Mouse (Mus musculus) hindbrain, postnatal 0 days (tissue): Measurements from ENCODE around the gene Plekhh3. TPM values are rescaled to one million over a fixed set of nuclear protein-coding genes. Genes with fewer than 3 reads are reported as not detected.
A peak's percentile ranks its signal among the peaks of the same experiment; 100 is the strongest.

Experiments
- ATAC-seq: fragments of 200-750 bp; cut with Nextera tagmentation; 2 replicates; pipeline ENCODE4 v1.8.0; 2017; ENCODE audit warnings: mild to moderate bottlenecking, moderate TSS enrichment, moderate library complexity
- DNase-seq: peaks from one replicate; pipeline ENCODE4 v3.0.0-alpha.2; 2015; ENCODE audit warnings: low spot score
- H3K27ac ChIP-seq: fragments of 300-500 bp; sonication (generic); 2 replicates; pipeline ENCODE4 v1.5.1; 2014; ENCODE audit warnings: mild to moderate bottlenecking
- H3K27me3 ChIP-seq: fragments of 300-500 bp; sonication (generic); 2 replicates; pipeline ENCODE4 v1.6.1; 2014; ENCODE audit warnings: low read length, mixed read lengths; ENCODE audit not compliant: insufficient read depth
- H3K36me3 ChIP-seq: fragments of 300-500 bp; sonication (generic); 2 replicates; pipeline ENCODE4 v1.6.1; 2014; ENCODE audit warnings: low read length, mixed read lengths; ENCODE audit not compliant: insufficient read depth
- H3K4me1 ChIP-seq: fragments of 300-500 bp; sonication (generic); 2 replicates; pipeline ENCODE4 v1.6.1; 2014; ENCODE audit warnings: antibody characterized with exemption, low read length, mixed read lengths; ENCODE audit not compliant: insufficient read depth
- H3K4me2 ChIP-seq: fragments of 300-500 bp; sonication (generic); 2 replicates; pipeline ENCODE4 v1.6.1; 2014; ENCODE audit warnings: low read depth, mild to moderate bottlenecking, low read length, moderate library complexity, mixed read lengths
- H3K4me3 ChIP-seq: fragments of 300-500 bp; sonication (generic); 2 replicates; pipeline ENCODE4 v1.5.1; 2014; ENCODE audit warnings: low read length
- H3K9ac ChIP-seq: fragments of 300-500 bp; sonication (generic); replicated peaks from 2 replicates; pipeline ENCODE4 v1.6.1; 2014; ENCODE audit warnings: mild to moderate bottlenecking, low read length, moderate library complexity, mixed read lengths
- H3K9me3 ChIP-seq: fragments of 300-500 bp; sonication (generic); 2 replicates; pipeline ENCODE4 v1.6.1; 2016; ENCODE audit warnings: low read length, mixed read lengths
- CTCF ChIP-seq: IDR thresholded peaks from 2 replicates; pipeline ENCODE4 v1.5.1; 2016; ENCODE audit warnings: antibody characterized with exemption, control low read depth, low read depth
- WGBS: fragments of 180-500 bp; shearing (Covaris S2); extraction: QIAGEN DNeasy Blood & Tissue Kit; methylation state at CpG from one replicate; pipeline ENCODE4 v1.1.7; 2014; 5-methylcytosine and 5-hydroxymethylcytosine counted together
- polyA plus RNA-seq: library from polyadenylated mRNA; unstranded; fragments of >200 nt; fragmentation: Nextera tagmentation; extraction: Ambion mirVana; gene quantifications from 2 replicates; pipeline ENCODE4 v1.2.1, GENCODE M21; 2015
- total RNA-seq: library from RNA; depleted of rRNA; stranded (reverse); fragments of >200 nt; gene quantifications from 2 replicates; pipeline ENCODE4 v1.2.3, GENCODE M21; 2014

Plekhh3 gene
- total and polyA plus RNA-seq, 2 experiments from 2014 or later = 8.8 to 32.3 TPM

DNA sequence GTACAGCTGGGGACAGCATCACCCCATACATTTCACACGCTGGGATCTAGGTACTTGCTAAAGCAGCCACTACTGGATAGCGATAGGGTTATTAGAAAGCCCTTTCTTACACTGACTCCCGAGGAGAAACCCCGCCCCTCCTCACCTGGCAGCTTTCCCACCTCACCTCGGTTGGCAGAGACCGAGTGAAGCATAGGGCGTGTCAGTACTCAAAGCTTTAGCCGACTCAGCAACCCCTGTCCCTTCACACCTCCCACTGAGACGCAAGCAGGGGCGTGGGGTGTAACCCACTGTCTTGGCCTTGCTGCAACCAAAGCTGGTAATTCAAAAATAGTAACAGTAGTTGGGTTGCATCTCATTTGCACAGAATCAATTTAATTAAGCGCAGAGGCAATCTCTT, 2.0 kb upstream of the Plekhh3 start:
- ATAC-seq (no peak), DNase-seq (no peak)
- TF ChIP-seq CTCF = no peak
- peak overlapping the region; percentile 75; the same call in 1 of the 2 replicates for H3K27ac ChIP-seq
- peaks cover 34% of the 10 kb centered on the region for H3K4me1 ChIP-seq
- peak overlapping the region; percentile 60 for H3K4me2 ChIP-seq
- H3K9me3 ChIP-seq = no peaks in the 10 kb centered on the region
- H3K36me3 ChIP-seq = no peaks in the 10 kb centered on the region
- H3K27me3 ChIP-seq = 0 out of 2 replicates have a peak, but pooled peaks cover 5% of the 10 kb centered on the region
- H3K9ac ChIP-seq = peak overlapping the region; percentile 45; the same call in 1 of the 2 replicates
- peak overlapping the region; percentile 25; the same call in 1 of the 2 replicates for H3K4me3 ChIP-seq
- WGBS = 7% methylated on average over 11 of the region's 11 CpGs

DNA sequence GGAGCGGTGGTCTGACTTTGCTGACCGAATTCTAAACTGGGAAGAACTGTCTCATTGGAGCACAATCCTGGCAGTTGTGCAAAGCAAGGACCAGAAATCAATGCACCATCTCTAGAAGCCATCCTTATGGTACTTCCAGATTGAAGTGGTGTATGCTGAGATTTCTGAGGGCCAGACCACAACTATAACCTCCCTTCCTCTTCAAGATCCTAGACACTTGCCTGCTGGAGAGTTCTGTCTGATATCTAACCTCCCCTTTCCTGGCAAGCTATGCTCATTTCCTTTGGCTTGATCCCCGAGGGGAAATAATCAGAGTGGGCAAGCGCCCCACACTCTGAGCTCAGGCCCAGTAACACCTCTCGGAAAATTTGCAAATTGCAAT, 1.3 kb upstream of the Plekhh3 start:
- Histone ChIP-seq H3K36me3 (peaks cover 3% of the 10 kb centered on the region; the same call in 1 of the 2 replicates), H3K4me3 (peak overlapping the region; percentile 62), H3K9ac (peak overlapping the region; percentile 51), H3K9me3 (no peaks in the 10 kb centered on the region), H3K27me3 (0 out of 2 replicates have a peak, but pooled peaks cover 11% of the 10 kb centered on the region), H3K27ac (peak overlapping the region; percentile 83), H3K4me2 (peak overlapping the region; percentile 89), H3K4me1 (peaks cover 34% of the 10 kb centered on the region)
- DNase-seq = no peak
- 13% methylated on average over 5 of the region's 5 CpGs for WGBS
- no peak for ATAC-seq
- no peak for TF ChIP-seq CTCF

DNA sequence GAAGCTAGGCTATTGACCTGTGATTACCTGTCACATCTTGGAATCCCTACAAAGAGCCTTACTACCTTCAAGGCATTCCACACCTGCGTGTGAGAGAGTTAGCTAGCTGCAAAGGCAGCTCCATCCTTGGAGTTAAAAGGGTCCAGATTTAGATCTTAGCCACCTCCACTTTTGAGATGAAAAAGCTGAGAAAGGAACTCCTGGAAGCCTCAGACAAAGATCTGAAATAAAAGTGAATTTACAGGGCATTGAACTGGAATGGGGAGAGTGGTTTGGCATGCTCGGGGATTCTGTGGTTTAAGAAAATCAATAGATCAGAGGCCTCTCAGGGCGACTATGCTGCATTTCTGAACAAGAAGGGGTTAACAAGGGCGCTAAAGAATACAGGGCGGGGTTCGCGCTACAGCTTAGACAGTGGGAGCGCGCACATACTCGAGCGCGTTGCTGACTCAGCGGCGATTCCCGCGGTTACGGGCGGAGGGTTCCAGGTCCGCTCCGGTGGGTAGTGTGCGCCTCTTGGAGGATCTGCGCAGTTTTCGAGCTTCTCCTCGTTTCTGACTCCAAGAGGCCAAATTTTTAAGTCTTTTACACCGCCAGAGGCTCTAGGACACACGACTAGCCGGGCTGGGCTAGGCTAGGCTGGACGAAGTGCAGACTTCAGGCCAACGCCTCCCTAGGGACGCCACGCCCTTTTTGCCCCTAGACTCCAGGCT, 726 bp upstream of the Plekhh3 start:
- WGBS = under 1% methylated on average over 31 of the region's 31 CpGs
- peak overlapping the region; percentile 62 for H3K4me3 ChIP-seq
- peak overlapping the region; percentile 83 for H3K27ac ChIP-seq
- peaks cover 4% of the 10 kb centered on the region; the same call in 1 of the 2 replicates for H3K36me3 ChIP-seq
- 0 out of 2 replicates have a peak, but pooled peaks cover 15% of the 10 kb centered on the region for H3K27me3 ChIP-seq
- peak overlapping the region; percentile 89 for H3K4me2 ChIP-seq
- H3K9me3 ChIP-seq = no peaks in the 10 kb centered on the region
- peak overlapping the region; percentile 51 for H3K9ac ChIP-seq
- TF ChIP-seq CTCF = 0 out of 2 replicates have a peak, but pooled peaks have one; percentile 1
- ATAC-seq (0 out of 2 replicates have a peak, but pooled peaks have one; percentile 0), DNase-seq (peak; percentile 85)
- peaks cover 34% of the 10 kb centered on the region for H3K4me1 ChIP-seq

DNA sequence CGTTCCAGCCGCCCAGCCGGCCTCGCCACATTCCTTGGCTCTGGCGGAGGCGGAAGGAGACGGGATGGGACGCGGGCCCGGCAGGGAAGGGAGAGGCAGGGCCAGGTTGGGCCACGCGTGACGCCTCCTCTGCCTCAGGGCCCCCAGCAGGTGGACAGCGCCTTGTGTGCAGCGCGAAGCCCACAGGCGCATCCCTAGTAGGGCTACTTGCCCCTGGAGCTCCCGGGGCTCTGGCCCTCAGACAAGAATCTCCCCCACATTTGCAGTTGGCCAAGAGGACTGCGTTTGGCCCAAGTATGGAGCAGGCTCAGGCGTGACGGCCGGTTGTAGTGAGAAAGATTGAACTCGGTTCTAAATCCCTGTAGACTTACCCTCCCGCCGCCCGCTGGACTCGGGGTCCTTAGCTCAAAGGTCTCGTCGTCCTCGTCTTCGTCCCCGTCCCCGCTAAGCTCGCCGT, 769 bp downstream of the Plekhh3 start, which contains the start of gene Cntnap1:
Cntnap1 (plus strand) TSS at position 170 of the 457 bp plus-strand sequence.
- peak within 1 kb of the TSS; percentile 75 for H3K27ac ChIP-seq
- DNase-seq = no peak
- H3K4me2 ChIP-seq = peak within 1 kb of the TSS; percentile 89
- peaks cover 9% of the 10 kb centered on the region; the same call in 1 of the 2 replicates for H3K36me3 ChIP-seq
- no peak for TF ChIP-seq CTCF
- H3K9me3 ChIP-seq = no peaks in the 10 kb centered on the region
- H3K27me3 ChIP-seq = peaks cover 26% of the 10 kb centered on the region; the same call in 1 of the 2 replicates
- WGBS = under 1% methylated on average over 35 of the region's 35 CpGs
- H3K4me3 ChIP-seq = peak within 1 kb of the TSS; percentile 62
- H3K4me1 ChIP-seq = peaks cover 34% of the 10 kb centered on the region
- peak within 1 kb of the TSS; percentile 57 for H3K9ac ChIP-seq
- no peak for ATAC-seq

DNA sequence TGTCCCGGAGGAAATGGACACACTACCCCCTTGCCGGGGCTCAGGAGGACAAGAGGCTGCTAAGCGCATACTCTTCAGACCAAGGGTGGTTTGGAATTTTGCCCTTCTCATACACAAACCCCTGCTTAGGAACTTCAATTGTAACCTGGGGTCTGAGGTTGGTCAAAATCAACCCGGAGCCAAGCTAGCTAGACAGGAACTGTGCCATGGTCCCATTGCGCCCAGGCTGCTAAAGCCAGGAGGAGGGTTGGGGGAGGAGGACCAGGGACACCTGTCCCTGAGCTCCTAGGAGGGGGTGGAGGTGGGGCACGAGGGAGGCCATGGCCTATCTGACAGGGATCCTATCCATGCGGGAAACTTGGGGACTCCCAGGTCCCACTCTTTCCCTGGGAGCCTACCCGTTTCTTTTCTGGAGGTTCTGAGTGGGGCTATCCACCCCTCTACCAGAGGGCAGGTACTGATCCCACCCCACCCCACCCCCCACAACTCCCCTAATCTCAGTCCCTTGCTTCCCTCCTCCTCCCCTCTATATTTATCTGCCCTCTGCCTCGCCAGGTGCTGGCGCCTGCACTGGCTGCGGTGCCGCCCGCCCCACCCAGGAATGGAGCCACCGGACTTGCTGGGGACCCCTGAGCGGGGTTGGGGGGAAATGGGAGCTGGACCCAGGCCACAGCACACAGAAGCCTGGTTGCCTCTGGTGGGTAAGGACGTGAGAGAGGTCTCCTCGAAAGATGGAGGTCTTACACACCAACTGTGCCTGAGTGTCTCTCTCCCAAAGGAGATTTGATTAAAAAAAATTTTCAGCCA, 1.6 kb downstream of the Plekhh3 start:
- Histone ChIP-seq H3K9me3 (no peaks in the 10 kb centered on the region), H3K4me2 (peak overlapping the region; percentile 89), H3K4me1 (peaks cover 34% of the 10 kb centered on the region), H3K4me3 (peak overlapping the region; percentile 62), H3K9ac (peak overlapping the region; percentile 57), H3K27me3 (peaks cover 31% of the 10 kb centered on the region), H3K36me3 (peaks cover 14% of the 10 kb centered on the region; the same call in 1 of the 2 replicates), H3K27ac (peak overlapping the region; percentile 75; the same call in 1 of the 2 replicates)
- DNase-seq (no peak), ATAC-seq (no peak)
- whole genome bisulfite sequencing = 17% methylated on average over 17 of the region's 17 CpGs
- TF ChIP-seq CTCF = no peak

DNA sequence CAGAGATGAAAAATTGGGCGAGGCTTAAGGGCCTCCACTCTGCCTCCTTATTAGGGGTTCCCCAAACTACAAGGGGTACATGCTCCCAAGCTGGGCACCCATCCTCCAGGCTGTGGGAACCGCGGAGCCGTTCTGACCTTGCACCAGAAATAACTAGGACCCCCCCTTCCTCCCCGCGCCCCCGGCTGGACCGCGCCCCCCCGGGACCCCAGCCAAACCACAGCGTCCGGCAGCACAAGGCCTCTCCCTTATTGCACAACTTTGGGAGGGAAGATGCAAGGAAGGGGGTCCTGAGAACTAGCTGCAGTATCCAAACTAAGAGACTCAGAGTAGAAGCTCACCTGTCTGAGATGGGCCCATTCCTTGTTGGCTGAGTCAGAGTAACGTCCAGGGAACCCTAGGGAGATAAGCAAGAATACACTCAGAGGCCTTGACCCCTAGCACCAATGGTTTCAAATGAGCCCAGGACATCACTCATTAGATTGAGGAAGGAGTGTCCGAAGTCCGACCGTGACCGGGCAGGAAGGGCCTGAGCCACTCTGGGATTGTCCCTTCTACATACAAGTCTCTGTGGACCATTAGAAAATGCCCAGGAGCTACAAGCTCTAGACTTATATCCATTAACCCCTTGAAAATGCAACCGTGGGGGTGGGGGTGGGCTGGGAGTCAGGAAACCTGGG, 2.7 kb downstream of the Plekhh3 start:
- no peak overlapping the region for H3K27ac ChIP-seq
- no peak overlapping the region for H3K4me3 ChIP-seq
- peaks cover 14% of the 10 kb centered on the region; the same call in 1 of the 2 replicates for H3K36me3 ChIP-seq
- peaks cover 23% of the 10 kb centered on the region; the same call in 1 of the 2 replicates for H3K4me1 ChIP-seq
- H3K9ac ChIP-seq = no peak overlapping the region
- H3K9me3 ChIP-seq = no peaks in the 10 kb centered on the region
- DNase-seq (no peak), ATAC-seq (no peak)
- peaks cover 31% of the 10 kb centered on the region for H3K27me3 ChIP-seq
- no peak for TF ChIP-seq CTCF
- H3K4me2 ChIP-seq = peak overlapping the region; percentile 89
- WGBS = 61% methylated on average over 18 of the region's 18 CpGs
